Mouse (Mus musculus): ENCODE results near the gene Vmn2r32.
"Not testable (repeated sequence)": the region's sequence is repeated elsewhere in the genome, so short reads cannot be mapped to it uniquely, and the experiment has no call there.

The Vmn2r32 gene

GRCm38 (mm10) chr7:7479918-7480317 lies at the start of gene Vmn2r32:
TSS of gene Vmn2r32 (minus strand) at chr7:7480018.
- not testable (repeated sequence) for DNase-seq (ENCODE audit: low spot score)
